Mouse (Mus musculus) myocyte (in vitro differentiated cells): ENCODE results near the gene Mtmr10.

Source experiments
- CEBPB ChIP-seq: IDR thresholded peaks from 2 replicates; pipeline ENCODE4 v1.6.1; 2011; ENCODE audit warnings: mild to moderate bottlenecking, moderate library complexity; ENCODE audit not compliant: poor library complexity, insufficient read depth, severe bottlenecking
- E2F4 ChIP-seq: IDR thresholded peaks from one replicate; pipeline ENCODE4 v1.6.1; 2011; ENCODE audit warnings: mild to moderate bottlenecking, control low read depth, moderate library complexity; ENCODE audit not compliant: insufficient read depth
- MAX ChIP-seq: IDR thresholded peaks from one replicate; pipeline ENCODE4 v1.6.1; 2011; ENCODE audit warnings: low read depth, mild to moderate bottlenecking, control low read depth
- MYOG ChIP-seq, 3 experiments: IDR thresholded peaks; one replicate each; pipeline ENCODE4 v1.6.1; 2011; ENCODE audit warnings: control low read depth in 2 of 3, low read depth in 2 of 3, mild to moderate bottlenecking in 2 of 3; ENCODE audit not compliant: insufficient read length in 2 of 3, control insufficient read depth in 1 of 3, insufficient read depth in 1 of 3
- POLR2A ChIP-seq: IDR thresholded peaks from one replicate; pipeline ENCODE4 v1.6.1; 2011; ENCODE audit warnings: low read depth, mild to moderate bottlenecking, control low read depth, moderate library complexity; ENCODE audit not compliant: insufficient read length
- POLR2AphosphoS2 ChIP-seq: IDR thresholded peaks from one replicate; pipeline ENCODE4 v1.6.1; 2011; ENCODE audit warnings: low read depth, control low read depth; ENCODE audit not compliant: insufficient read length
- REST ChIP-seq: IDR thresholded peaks from one replicate; pipeline ENCODE4 v1.6.1; 2011; ENCODE audit warnings: mild to moderate bottlenecking, control low read depth, moderate library complexity; ENCODE audit not compliant: insufficient read depth, insufficient read length
- SRF ChIP-seq: IDR thresholded peaks from one replicate; pipeline ENCODE4 v1.6.1; 2011; ENCODE audit warnings: low read depth; ENCODE audit not compliant: control insufficient read depth, insufficient read length
- TCF12 ChIP-seq: IDR thresholded peaks from one replicate; pipeline ENCODE4 v1.6.1; 2011; ENCODE audit warnings: mild to moderate bottlenecking, control low read depth; ENCODE audit not compliant: poor library complexity, insufficient read depth, severe bottlenecking
- TCF3 ChIP-seq: IDR thresholded peaks from one replicate; pipeline ENCODE4 v1.6.1; 2011; ENCODE audit warnings: low read depth, control low read depth; ENCODE audit not compliant: insufficient read length
- USF1 ChIP-seq: IDR thresholded peaks from one replicate; pipeline ENCODE4 v1.6.1; 2011; ENCODE audit warnings: low read depth, mild to moderate bottlenecking, control low read depth, moderate library complexity

DNA sequence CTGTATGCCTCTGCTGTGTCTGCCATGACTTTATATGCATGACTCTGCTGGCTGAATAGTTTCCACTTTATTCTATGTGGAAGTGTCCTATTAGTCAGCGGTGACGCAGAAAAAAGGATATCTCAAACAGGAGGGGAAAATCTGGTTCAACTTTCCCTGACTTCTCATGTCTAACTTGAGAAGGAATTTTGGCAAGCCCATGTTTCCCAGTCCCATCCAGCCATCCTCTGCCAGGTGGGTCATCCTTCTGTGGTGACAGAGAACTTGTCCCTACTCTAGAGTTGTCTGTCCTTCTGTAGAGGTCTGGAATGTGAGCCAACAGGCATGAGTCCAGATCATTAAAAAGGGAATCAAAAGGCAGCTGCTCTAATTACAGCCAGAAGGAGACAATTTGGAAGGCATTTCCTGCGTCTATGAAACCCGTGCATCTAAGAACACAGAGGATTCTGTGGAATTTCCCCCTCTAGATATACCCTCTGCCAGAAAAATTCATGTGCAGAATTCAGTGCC lies 47.6 kb upstream of the Mtmr10 start:
- TF ChIP-seq POLR2A (no peak), E2F4 (no peak), CEBPB (no peak), MAX (no peak), POLR2AphosphoS2 (no peak), TCF12 (no peak), SRF (no peak), USF1 (no peak), TCF3 (no peak), MYOG (IDR thresholded peaks at IDR 0.05; ENCODE audit: control insufficient read depth in 1 of 3, insufficient read depth in 1 of 3, insufficient read length in 2 of 3, low read depth in 2 of 3) (no peak), REST (no peak)
